Comparison of ENCODE assay signal across 9 mouse cellular contexts in genomic region chr2:164834531-164834930, GRCm38 (mm10). TPM values are rescaled to one million over a fixed set of nuclear protein-coding genes. Genes with fewer than 3 reads are reported as not detected.
DNase-seq lines count a peak whose midpoint lies in the region; ATAC-seq and TF ChIP-seq lines count a peak whose summit lies in the region.
"Had no signal": no experiment of that assay in that cellular context is flagged by ENCODE, and none has a peak within 500 bp of the region (broad histone marks: within the 10 kb centered on the region; RNA-seq: fewer than 3 reads in every experiment).

No protein-coding gene starts in this region.

- peak overlapping the region; percentile 99 for H3K4me2 ChIP-seq in embryonic facial prominence, embryonic 11.5 days (ENCODE audit: low read depth, low read length)
- peak overlapping the region; percentile 97 for H3K4me2 ChIP-seq in intestine, embryonic 14.5 days (ENCODE audit: low read length)
- H3K4me2 ChIP-seq in lung, postnatal 0 days (replicated peaks; ENCODE audit: low read depth, low read length) = peak overlapping the region; percentile 83

- H3K9ac ChIP-seq in embryonic facial prominence, embryonic 11.5 days (replicated peaks; ENCODE audit: low read length) = peak overlapping the region; percentile 83
- peak overlapping the region; percentile 69 for H3K9ac ChIP-seq in intestine, embryonic 14.5 days (ENCODE audit: low read length)
- 0 out of 2 replicates have a peak overlapping the region, but pooled peaks have one; percentile 51 for H3K9ac ChIP-seq in lung, postnatal 0 days (replicated peaks; ENCODE audit: low read depth)

- no peaks in the 10 kb centered on the region for H3K27me3 ChIP-seq in embryonic facial prominence, embryonic 11.5 days (ENCODE audit: control insufficient read depth, insufficient read depth, low read length)
- no peaks in the 10 kb centered on the region for H3K27me3 ChIP-seq in intestine, embryonic 14.5 days (replicated peaks; ENCODE audit: control insufficient read depth, insufficient read depth, low read length)
- no peaks in the 10 kb centered on the region for H3K27me3 ChIP-seq in lung, postnatal 0 days (replicated peaks; ENCODE audit: insufficient read depth, low read length)

- H3K9me3 ChIP-seq in embryonic facial prominence, embryonic 11.5 days (replicated peaks; ENCODE audit: control insufficient read depth, low read length) = no peaks in the 10 kb centered on the region
- H3K9me3 ChIP-seq in intestine, embryonic 14.5 days (ENCODE audit: control insufficient read depth, low read length) = no peaks in the 10 kb centered on the region
- H3K9me3 ChIP-seq in lung, postnatal 0 days (ENCODE audit: low read length) = no peaks in the 10 kb centered on the region

- DNase-seq in layer of hippocampus, adult 2 months (ENCODE audit: low spot score in 2 of 2) = no peak
- DNase-seq in layer of hippocampus, postnatal 14 days (ENCODE audit: low spot score in 2 of 2) = no peak
- DNase-seq in embryonic facial prominence, embryonic 11.5 days (ENCODE audit: low spot score) = no peak
- no peak for DNase-seq in intestine, embryonic 14.5 days (ENCODE audit: low spot score)
- no peak for DNase-seq in lung, postnatal 0 days (ENCODE audit: low spot score)
- DNase-seq in thymus, postnatal 0 days (ENCODE audit: low spot score) = peak; percentile 58
- DNase-seq in urinary bladder, postnatal 25 days (ENCODE audit: low spot score) = no peak
- DNase-seq in layer of hippocampus, adult 11-12 months (ENCODE audit: low spot score) = no peak

- TF ChIP-seq CTCF in layer of hippocampus, adult 2 months (conservative IDR thresholded peaks at IDR 0.05) = peak; percentile 51
- no peak; the same call in 1 of the 2 replicates for TF ChIP-seq CTCF in lung, postnatal 0 days (IDR thresholded peaks at IDR 0.05)

- no peak for ATAC-seq in embryonic facial prominence, embryonic 11.5 days (replicated peaks; ENCODE audit: insufficient number of reproducible peaks, low FRiP score, low TSS enrichment, low read depth)
- no peak for ATAC-seq in intestine, embryonic 14.5 days (replicated peaks; ENCODE audit: low FRiP score, low TSS enrichment, low read depth)
- 0 out of 2 replicates have a peak, but pooled peaks have one; percentile 8 for ATAC-seq in lung, postnatal 0 days

- WGBS in embryonic facial prominence, embryonic 11.5 days = 44% methylated on average over 8 of the region's 8 CpGs
- 44% methylated on average over 8 of the region's 8 CpGs for WGBS in intestine, embryonic 14.5 days
- 41% methylated on average over 8 of the region's 8 CpGs for WGBS in lung, postnatal 0 days

- H3K4me1 ChIP-seq in embryonic facial prominence, embryonic 11.5 days (ENCODE audit: control insufficient read depth, insufficient read depth, low read length) = peaks cover 7% of the 10 kb centered on the region; the same call in 1 of the 2 replicates
- peaks cover 8% of the 10 kb centered on the region for H3K4me1 ChIP-seq in intestine, embryonic 14.5 days (replicated peaks; ENCODE audit: control insufficient read depth, insufficient read depth, low read length)
- peaks cover 12% of the 10 kb centered on the region for H3K4me1 ChIP-seq in lung, postnatal 0 days (ENCODE audit: insufficient read depth, low read depth, low read length)

- H3K27ac ChIP-seq in layer of hippocampus, adult 2 months = peak overlapping the region; percentile 93
- H3K27ac ChIP-seq in embryonic facial prominence, embryonic 11.5 days (replicated peaks; ENCODE audit: low read depth, low read length) = no peak overlapping the region
- no peak overlapping the region for H3K27ac ChIP-seq in intestine, embryonic 14.5 days (ENCODE audit: low read depth)
- H3K27ac ChIP-seq in lung, postnatal 0 days (ENCODE audit: low read length) = no peak overlapping the region

- no peak for TF ChIP-seq EP300 in lung, postnatal 0 days (IDR thresholded peaks at IDR 0.05)

- no peaks in the 10 kb centered on the region; the same call in 1 of the 2 replicates for H3K36me3 ChIP-seq in embryonic facial prominence, embryonic 11.5 days (replicated peaks; ENCODE audit: control insufficient read depth, insufficient read depth, low read depth, low read length)
- H3K36me3 ChIP-seq in intestine, embryonic 14.5 days (ENCODE audit: control insufficient read depth, insufficient read depth, low read length) = peaks cover 38% of the 10 kb centered on the region
- H3K36me3 ChIP-seq in lung, postnatal 0 days (ENCODE audit: insufficient read depth, low read length) = peaks cover 15% of the 10 kb centered on the region

- H3K4me3 ChIP-seq in layer of hippocampus, adult 2 months = peak overlapping the region; percentile 85
- H3K4me3 ChIP-seq in embryonic facial prominence, embryonic 11.5 days (ENCODE audit: low read depth, low read length) = peak overlapping the region; percentile 75
- peak overlapping the region; percentile 79 for H3K4me3 ChIP-seq in intestine, embryonic 14.5 days (ENCODE audit: low read depth, low read length)
- peak overlapping the region; percentile 55 for H3K4me3 ChIP-seq in lung, postnatal 0 days (ENCODE audit: low read depth, low read length)

RNA-seq across cellular contexts. Expression of gene Neurl2, which starts 1.3 kb away (rescaled TPM):
- total RNA-seq in layer of hippocampus, adult 2 months (2021) = 1 to 10 TPM; 2.8 to 3.6 TPM
- 1 to 10 TPM; 3.9 to 4.1 TPM for total RNA-seq in layer of hippocampus, postnatal 14 days (2021)
- polyA plus RNA-seq in embryonic facial prominence, embryonic 11.5 days (2014; fragmentation: Nextera tagmentation; extraction: Ambion mirVana) = 3.0 and 4.7 TPM in 2 replicates
- 6.7 and 7.7 TPM in 2 replicates for polyA plus RNA-seq in intestine, embryonic 14.5 days (2014; fragmentation: Nextera tagmentation; extraction: Ambion mirVana)
- 5.4 and 6.5 TPM in 2 replicates for polyA plus RNA-seq in lung, postnatal 0 days (2015; fragmentation: Nextera tagmentation; extraction: Ambion mirVana)
- polyA plus RNA-seq in thymus, postnatal 0 days (2015; fragmentation: Nextera tagmentation; extraction: Ambion mirVana) = 5.3 and 5.9 TPM in 2 replicates

RNA-seq across cellular contexts. Expression of gene Ctsa, which starts 1.9 kb away (rescaled TPM):
- total RNA-seq in layer of hippocampus, adult 2 months (2021) = 100 to 1,000 TPM; 103 to 108 TPM
- total RNA-seq in layer of hippocampus, postnatal 14 days (2021) = 10 to 100 TPM; 87.7 to 89.6 TPM
- polyA plus RNA-seq in embryonic facial prominence, embryonic 11.5 days (2014; fragmentation: Nextera tagmentation; extraction: Ambion mirVana) = 102 TPM in 2 replicates
- 155 and 168 TPM in 2 replicates for polyA plus RNA-seq in intestine, embryonic 14.5 days (2014; fragmentation: Nextera tagmentation; extraction: Ambion mirVana)
- 146 and 147 TPM in 2 replicates for polyA plus RNA-seq in lung, postnatal 0 days (2015; fragmentation: Nextera tagmentation; extraction: Ambion mirVana)
- polyA plus RNA-seq in thymus, postnatal 0 days (2015; fragmentation: Nextera tagmentation; extraction: Ambion mirVana) = 154 and 164 TPM in 2 replicates

RNA-seq across cellular contexts. Expression of gene Spata25, which starts 6.2 kb away (rescaled TPM):
- under 1 TPM; 0.47 to 0.79 TPM for total RNA-seq in layer of hippocampus, adult 2 months (2021)
- under 1 TPM in 1 of 2 experiments, not detected in 1; 0.67 TPM for total RNA-seq in layer of hippocampus, postnatal 14 days (2021)
- 0.36 TPM in 1 of 2 replicates, not detected in the other for polyA plus RNA-seq in embryonic facial prominence, embryonic 11.5 days (2014; fragmentation: Nextera tagmentation; extraction: Ambion mirVana)
- polyA plus RNA-seq in intestine, embryonic 14.5 days (2014; fragmentation: Nextera tagmentation; extraction: Ambion mirVana) = not detected in 2 replicates
- not detected in 2 replicates for polyA plus RNA-seq in lung, postnatal 0 days (2015; fragmentation: Nextera tagmentation; extraction: Ambion mirVana)
- 0.17 and 0.85 TPM in 2 replicates for polyA plus RNA-seq in thymus, postnatal 0 days (2015; fragmentation: Nextera tagmentation; extraction: Ambion mirVana)
- polyA plus RNA-seq: brain, embryonic 14.5 days had no signal

RNA-seq across cellular contexts. Expression of gene Zswim1, which starts 12.0 kb away (rescaled TPM):
- 10 to 100 TPM; 23.6 to 25.2 TPM for total RNA-seq in layer of hippocampus, adult 2 months (2021)
- 10 to 100 TPM; 18.1 to 18.2 TPM for total RNA-seq in layer of hippocampus, postnatal 14 days (2021)
- polyA plus RNA-seq in embryonic facial prominence, embryonic 11.5 days (2014; fragmentation: Nextera tagmentation; extraction: Ambion mirVana) = 20.4 and 21.2 TPM in 2 replicates
- polyA plus RNA-seq in intestine, embryonic 14.5 days (2014; fragmentation: Nextera tagmentation; extraction: Ambion mirVana) = 16.5 and 17.4 TPM in 2 replicates
- 7.7 and 8.1 TPM in 2 replicates for polyA plus RNA-seq in lung, postnatal 0 days (2015; fragmentation: Nextera tagmentation; extraction: Ambion mirVana)
- polyA plus RNA-seq in thymus, postnatal 0 days (2015; fragmentation: Nextera tagmentation; extraction: Ambion mirVana) = 8.7 and 9.1 TPM in 2 replicates

RNA-seq across cellular contexts. Expression of gene Pltp, which starts 23.0 kb away (rescaled TPM):
- 10 to 100 TPM; 67.4 to 86.9 TPM for total RNA-seq in layer of hippocampus, adult 2 months (2021)
- total RNA-seq in layer of hippocampus, postnatal 14 days (2021) = 100 to 1,000 TPM in 1 of 2 experiments, 10 to 100 TPM in 1; 72.5 to 107 TPM
- polyA plus RNA-seq in embryonic facial prominence, embryonic 11.5 days (2014; fragmentation: Nextera tagmentation; extraction: Ambion mirVana) = 41.8 and 50.2 TPM in 2 replicates
- polyA plus RNA-seq in intestine, embryonic 14.5 days (2014; fragmentation: Nextera tagmentation; extraction: Ambion mirVana) = 25.7 and 28.1 TPM in 2 replicates
- 286 and 314 TPM in 2 replicates for polyA plus RNA-seq in lung, postnatal 0 days (2015; fragmentation: Nextera tagmentation; extraction: Ambion mirVana)
- 424 and 433 TPM in 2 replicates for polyA plus RNA-seq in thymus, postnatal 0 days (2015; fragmentation: Nextera tagmentation; extraction: Ambion mirVana)
